23 mouse cellular contexts compared by ENCODE assay signal in genomic region chr8:108671939-108672515, GRCm38 (mm10).
DNase-seq lines count a peak whose midpoint lies in the region; ATAC-seq and TF ChIP-seq lines count a peak whose summit lies in the region.
"Had no signal": no experiment of that assay in that cellular context is flagged by ENCODE, and none has a peak within 500 bp of the region (broad histone marks: within the 10 kb centered on the region; RNA-seq: fewer than 3 reads in every experiment).

No protein-coding gene starts in this region.

- H3K9ac ChIP-seq in embryonic facial prominence, embryonic 14.5 days (ENCODE audit: low read depth, low read length), result no peak overlapping the region
- H3K9ac ChIP-seq in limb, embryonic 13.5 days, result no peak overlapping the region
- H3K9ac ChIP-seq in liver, embryonic 12.5 days, result no peak overlapping the region
- H3K9ac ChIP-seq: embryonic facial prominence, embryonic 13.5 days; forebrain, embryonic 13.5 days; hindbrain, embryonic 12.5 days; hindbrain, embryonic 15.5 days had no signal

- peaks cover 4% of the 10 kb centered on the region; the same call in 1 of the 2 replicates for H3K4me1 ChIP-seq in embryonic facial prominence, embryonic 14.5 days (ENCODE audit: control insufficient read depth, insufficient read depth, low read length)
- no peaks in the 10 kb centered on the region for H3K4me1 ChIP-seq in embryonic facial prominence, embryonic 10.5 days
- peaks cover 45% of the 10 kb centered on the region for H3K4me1 ChIP-seq in limb, embryonic 13.5 days
- no peaks in the 10 kb centered on the region for H3K4me1 ChIP-seq in liver, embryonic 12.5 days
- H3K4me1 ChIP-seq: hindbrain, embryonic 15.5 days had no signal

- DNase-seq in embryonic facial prominence, embryonic 14.5 days (ENCODE audit: low spot score), result peak; percentile 53
- DNase-seq in embryonic facial prominence, embryonic 10.5 days (ENCODE audit: low spot score), result no peak
- peak; percentile 19 for DNase-seq in brain, embryonic 14.5 days (ENCODE audit: low read depth)
- no peak for DNase-seq in neural tube, embryonic 10.5 days (ENCODE audit: extremely low spot score, low spot score)
- DNase-seq: adrenal gland, postnatal 10 days; adrenal gland, postnatal 36 days; cerebellum, adult 11 months; cerebellum, adult 2 months; cerebellum, adult 9-11 months; cerebellum, postnatal 25 days; gastrocnemius, postnatal 25 days had no signal

- no peak for ATAC-seq in embryonic facial prominence, embryonic 14.5 days (ENCODE audit: low read depth)
- ATAC-seq in limb, embryonic 13.5 days (ENCODE audit: low FRiP score, low read depth), result peak; percentile 94
- ATAC-seq in liver, embryonic 12.5 days, result no peak
- ATAC-seq: forebrain, embryonic 13.5 days; forebrain, embryonic 16.5 days; Patski had no signal

- WGBS in embryonic facial prominence, embryonic 14.5 days, result 58% methylated on average over 10 of the region's 11 CpGs
- WGBS in embryonic facial prominence, embryonic 10.5 days, result 90% methylated on average over 11 of the region's 11 CpGs
- WGBS in limb, embryonic 13.5 days, result 14% methylated on average over 11 of the region's 11 CpGs
- WGBS in liver, embryonic 12.5 days (ENCODE audit: insufficient replicate concordance), result 79% methylated on average over 11 of the region's 11 CpGs

- H3K27me3 ChIP-seq in embryonic facial prominence, embryonic 14.5 days (replicated peaks; ENCODE audit: control insufficient read depth, insufficient read depth, low read length), result no peaks in the 10 kb centered on the region
- peaks cover 12% of the 10 kb centered on the region for H3K27me3 ChIP-seq in embryonic facial prominence, embryonic 10.5 days (replicated peaks; ENCODE audit: low read depth, poor library complexity, severe bottlenecking)
- peaks cover 19% of the 10 kb centered on the region for H3K27me3 ChIP-seq in limb, embryonic 13.5 days
- H3K27me3 ChIP-seq in liver, embryonic 12.5 days (replicated peaks), result no peaks in the 10 kb centered on the region
- H3K27me3 ChIP-seq: CH12.LX; embryonic facial prominence, embryonic 13.5 days; forebrain, embryonic 13.5 days; hindbrain, embryonic 15.5 days had no signal

- no peak overlapping the region for H3K4me3 ChIP-seq in embryonic facial prominence, embryonic 14.5 days (ENCODE audit: low read depth, low read length)
- no peak overlapping the region for H3K4me3 ChIP-seq in embryonic facial prominence, embryonic 10.5 days
- no peak overlapping the region for H3K4me3 ChIP-seq in limb, embryonic 13.5 days
- no peak overlapping the region for H3K4me3 ChIP-seq in liver, embryonic 12.5 days
- H3K4me3 ChIP-seq: embryonic facial prominence, embryonic 13.5 days; forebrain, embryonic 10.5 days; forebrain, embryonic 13.5 days; hindbrain, embryonic 12.5 days; hindbrain, embryonic 15.5 days had no signal

- H3K36me3 ChIP-seq in embryonic facial prominence, embryonic 14.5 days (ENCODE audit: control insufficient read depth, insufficient read depth, low read length), result no peaks in the 10 kb centered on the region
- no peaks in the 10 kb centered on the region for H3K36me3 ChIP-seq in embryonic facial prominence, embryonic 10.5 days (replicated peaks)
- no peaks in the 10 kb centered on the region for H3K36me3 ChIP-seq in limb, embryonic 13.5 days
- H3K36me3 ChIP-seq in liver, embryonic 12.5 days, result no peaks in the 10 kb centered on the region
- H3K36me3 ChIP-seq: embryonic facial prominence, embryonic 13.5 days; forebrain, embryonic 10.5 days; G1E; hindbrain, embryonic 12.5 days; hindbrain, embryonic 15.5 days had no signal

- H3K9me3 ChIP-seq in embryonic facial prominence, embryonic 14.5 days (ENCODE audit: control insufficient read depth, low read length), result no peaks in the 10 kb centered on the region
- H3K9me3 ChIP-seq in embryonic facial prominence, embryonic 10.5 days, result no peaks in the 10 kb centered on the region
- H3K9me3 ChIP-seq in limb, embryonic 13.5 days, result no peaks in the 10 kb centered on the region
- H3K9me3 ChIP-seq in liver, embryonic 12.5 days (replicated peaks), result no peaks in the 10 kb centered on the region
- H3K9me3 ChIP-seq: embryonic facial prominence, embryonic 13.5 days; forebrain, embryonic 10.5 days; forebrain, embryonic 13.5 days; hindbrain, embryonic 12.5 days; hindbrain, embryonic 15.5 days had no signal

- no peak for TF ChIP-seq CTCF in brain, embryonic 14.5 days (IDR thresholded peaks at IDR 0.05; ENCODE audit: borderline replicate concordance, extremely low read depth, insufficient read depth, insufficient read length)

- TF ChIP-seq POLR2A in brain, embryonic 14.5 days (IDR thresholded peaks at IDR 0.05; ENCODE audit: borderline replicate concordance, extremely low read depth, insufficient read depth, insufficient read length, poor library complexity, severe bottlenecking), result no peak

- no peak overlapping the region for H3K27ac ChIP-seq in embryonic facial prominence, embryonic 14.5 days (replicated peaks; ENCODE audit: low read depth, low read length)
- H3K27ac ChIP-seq in embryonic facial prominence, embryonic 10.5 days (replicated peaks), result no peak overlapping the region
- H3K27ac ChIP-seq in limb, embryonic 13.5 days, result peak overlapping the region; percentile 73; the same call in 1 of the 2 replicates
- H3K27ac ChIP-seq in liver, embryonic 12.5 days, result no peak overlapping the region
- H3K27ac ChIP-seq: embryonic facial prominence, embryonic 13.5 days; forebrain, embryonic 10.5 days; forebrain, embryonic 13.5 days; hindbrain, embryonic 12.5 days; hindbrain, embryonic 15.5 days had no signal

- no peak overlapping the region for H3K4me2 ChIP-seq in embryonic facial prominence, embryonic 14.5 days (ENCODE audit: low read depth, low read length)
- H3K4me2 ChIP-seq in limb, embryonic 13.5 days (replicated peaks), result peak overlapping the region; percentile 31; the same call in 1 of the 2 replicates
- no peak overlapping the region for H3K4me2 ChIP-seq in liver, embryonic 12.5 days
- H3K4me2 ChIP-seq: embryonic facial prominence, embryonic 13.5 days; forebrain, embryonic 13.5 days; heart, embryonic 11.5 days; hindbrain, embryonic 12.5 days; hindbrain, embryonic 15.5 days had no signal

Comparison
In these comparisons a context has a peak if more than half of its experiments do, and no peak if none do; other contexts are left out.
1. DNase-seq: peak in embryonic facial prominence, embryonic 14.5 days (single experiment) and brain, embryonic 14.5 days (single experiment); none in embryonic facial prominence, embryonic 10.5 days (single experiment) and neural tube, embryonic 10.5 days (single experiment).